Mouse (Mus musculus) ES-E14 (cell line): ENCODE results near the gene Wee2. TPM values are rescaled to one million over a fixed set of nuclear protein-coding genes. Genes with fewer than 3 reads are reported as not detected.

ENCODE experiments used
- DNase-seq: peaks from one replicate; pipeline ENCODE4 v3.0.0-alpha.2; 2013; ENCODE audit warnings: low read depth, low spot score
- H3K27ac ChIP-seq: 2 replicates; pipeline ENCODE4 v1.5.1; 2012; ENCODE audit warnings: low read depth, mild to moderate bottlenecking, low read length, moderate library complexity, mixed read lengths; ENCODE audit not compliant: poor library complexity, insufficient read depth, severe bottlenecking
- H3K36me3 ChIP-seq: 2 replicates; pipeline ENCODE4 v1.6.1; 2012; ENCODE audit warnings: mild to moderate bottlenecking, low read length, moderate library complexity, mixed read lengths; ENCODE audit not compliant: control insufficient read depth, poor library complexity, insufficient read depth, severe bottlenecking
- H3K4me1 ChIP-seq, 2 experiments: fragments of 150-350 bp in 1 of 2; sonication (generic) in 1 of 2; 2 replicates each; pipeline ENCODE4 v1.6.1; 2012; ENCODE audit warnings: low read length in 2 of 2, mild to moderate bottlenecking in 1 of 2, mixed read lengths in 1 of 2; ENCODE audit not compliant: control insufficient read depth in 2 of 2, insufficient read depth in 2 of 2, poor library complexity in 1 of 2
- H3K4me3 ChIP-seq, 2 experiments: fragments of 150-350 bp in 1 of 2; sonication (generic) in 1 of 2; 2 replicates each; pipeline ENCODE4 v1.5.1; 2012; ENCODE audit warnings: low read length in 2 of 2, low read depth in 1 of 2, mild to moderate bottlenecking in 1 of 2, mixed read lengths in 1 of 2; ENCODE audit not compliant: insufficient read depth in 1 of 2, poor library complexity in 1 of 2, severe bottlenecking in 1 of 2
- H3K9ac ChIP-seq: 2 replicates; pipeline ENCODE4 v1.6.1; 2012; ENCODE audit warnings: low read depth, mild to moderate bottlenecking, low read length, mixed read lengths; ENCODE audit not compliant: poor library complexity, insufficient read depth, severe bottlenecking
- H3K9me3 ChIP-seq: fragments of 150-350 bp; sonication (generic); 2 replicates; pipeline ENCODE4 v1.6.1; 2012; ENCODE audit warnings: low read depth, mild to moderate bottlenecking, low read length; ENCODE audit not compliant: control insufficient read depth, insufficient read depth
- CHD2 ChIP-seq: IDR thresholded peaks from 2 replicates; pipeline ENCODE4 v1.6.1; 2014; ENCODE audit warnings: mild to moderate bottlenecking, low read depth, low read length, inconsistent platforms
- HCFC1 ChIP-seq: IDR thresholded peaks from 2 replicates; pipeline ENCODE4 v1.6.1; 2012; ENCODE audit warnings: low read length, inconsistent platforms, borderline replicate concordance; ENCODE audit not compliant: insufficient read depth
- MAFK ChIP-seq: IDR thresholded peaks from 2 replicates; pipeline ENCODE4 v1.6.1; 2014; ENCODE audit warnings: mild to moderate bottlenecking, low read depth, low read length, inconsistent platforms; ENCODE audit not compliant: insufficient read depth
- ZC3H11A ChIP-seq: IDR thresholded peaks from 2 replicates; pipeline ENCODE4 v1.6.1; 2012; ENCODE audit warnings: low read depth, mild to moderate bottlenecking, inconsistent platforms, low read length, borderline replicate concordance
- ZNF384 ChIP-seq: IDR thresholded peaks from 2 replicates; pipeline ENCODE4 v1.6.1; 2012; ENCODE audit warnings: low read depth, low read length, inconsistent platforms
- in situ Hi-C, 2 experiments: fragments of 600-800 bp; cut with MboI; formaldehyde crosslinking; loops; one replicate each; pipeline ENCODE4 v1.15.1; 2025; ENCODE audit warnings: low sequenced_read_pairs in 2 of 2, inconsistent platforms in 1 of 2; ENCODE audit not compliant: unreplicated experiment in 2 of 2
- total RNA-seq: library from RNA; depleted of rRNA; stranded (reverse); fragments of 300-350 nt; gene quantifications from 2 replicates; pipeline ENCODE4 v1.2.3, GENCODE M21; 2012; rRNA removed

Wee2 gene
- total RNA-seq, 1 experiment: not detected

GRCm38 (mm10) chr6:40493229-40493628, 54.3 kb downstream of the Wee2 start, which contains the start of gene Tas2r108:
Tas2r108 (plus strand) TSS chr6:40493529.
- in situ Hi-C loops: no loop called here
- Histone ChIP-seq H3K27ac (no peak within 1 kb of the TSS), H3K4me3 (no peak within 1 kb of the TSS), H3K9me3 (no peaks in the 10 kb centered on the region), H3K36me3 (no peaks in the 10 kb centered on the region), H3K9ac (no peak within 1 kb of the TSS), H3K4me1 (no peaks in the 10 kb centered on the region)
- TF ChIP-seq ZC3H11A (no peak), ZNF384 (no peak), CHD2 (no peak), MAFK (no peak), HCFC1 (no peak)
- DNase-seq: no peak

Other genes with a start within 250 kb of the Wee2 start
- 39.2 and 51.1 TPM in 2 replicates for gene Agk, start 113.9 kb upstream of the Wee2 start, total RNA-seq
- gene E330009J07Rik, start 3.0 kb upstream of the Wee2 start, total RNA-seq: 4.1 and 5.8 TPM in 2 replicates
- 96.9 and 112 TPM in 2 replicates for gene Ssbp1, start 32.3 kb downstream of the Wee2 start, total RNA-seq
- gene Tas2r137, start 52.1 kb downstream of the Wee2 start, total RNA-seq: 0.85 and 1.0 TPM in 2 replicates
- 0.67 and 1.1 TPM in 2 replicates for gene Tas2r108, start 54.4 kb downstream of the Wee2 start, total RNA-seq
- gene Prss37, start 80.4 kb downstream of the Wee2 start, total RNA-seq: not detected in 2 replicates
- gene Olfr461, start 116.0 kb downstream of the Wee2 start, total RNA-seq: 0.11 TPM in 1 of 2 replicates, not detected in the other
- not detected in 2 replicates for gene Olfr460, start 130.4 kb downstream of the Wee2 start, total RNA-seq
- not detected in 2 replicates for gene Clec5a, start 146.7 kb downstream of the Wee2 start, total RNA-seq
- not detected in 2 replicates for gene Tas2r138, start 174.2 kb downstream of the Wee2 start, total RNA-seq
- gene Mgam, start 189.7 kb downstream of the Wee2 start, total RNA-seq: 0.22 TPM in 1 of 2 replicates, not detected in the other